Mouse (Mus musculus) neural tube, embryonic 11.5 days (tissue): ENCODE results near the gene Rgs14. TPM values are rescaled to one million over a fixed set of nuclear protein-coding genes. Genes with fewer than 3 reads are reported as not detected.

ENCODE experiments used
- ATAC-seq: fragments of 200-750 bp; cut with Nextera tagmentation; 2 replicates; pipeline ENCODE4 v1.8.0; 2017; ENCODE audit warnings: moderate number of reproducible peaks, mild to moderate bottlenecking, moderate TSS enrichment, moderate library complexity; ENCODE audit not compliant: insufficient read depth, low FRiP score, low TSS enrichment
- DNase-seq: peaks from one replicate; pipeline ENCODE4 v3.0.0-alpha.2; 2015; ENCODE audit warnings: low spot score
- H3K27ac ChIP-seq: fragments of 300-500 bp; sonication (generic); 2 replicates; pipeline ENCODE4 v1.5.1; 2014; ENCODE audit warnings: low read depth, mild to moderate bottlenecking, low read length
- H3K27me3 ChIP-seq: fragments of 300-500 bp; sonication (generic); 2 replicates; pipeline ENCODE4 v1.6.1; 2014; ENCODE audit warnings: mild to moderate bottlenecking, low read length, mixed read lengths; ENCODE audit not compliant: control insufficient read depth, insufficient read depth
- H3K36me3 ChIP-seq: fragments of 300-500 bp; sonication (generic); 2 replicates; pipeline ENCODE4 v1.6.1; 2014; ENCODE audit warnings: mild to moderate bottlenecking, low read length, moderate library complexity, mixed read lengths; ENCODE audit not compliant: control insufficient read depth, insufficient read depth
- H3K4me1 ChIP-seq: fragments of 300-500 bp; sonication (generic); 2 replicates; pipeline ENCODE4 v1.6.1; 2014; ENCODE audit warnings: low read length, mixed read lengths; ENCODE audit not compliant: control insufficient read depth, insufficient read depth
- H3K4me2 ChIP-seq: fragments of 300-500 bp; sonication (generic); 2 replicates; pipeline ENCODE4 v1.6.1; 2014; ENCODE audit warnings: low read depth, mild to moderate bottlenecking, moderate library complexity
- H3K4me3 ChIP-seq: fragments of 300-500 bp; sonication (generic); 2 replicates; pipeline ENCODE4 v1.5.1; 2014; ENCODE audit warnings: low read depth, low read length
- H3K9ac ChIP-seq: fragments of 300-500 bp; sonication (generic); 2 replicates; pipeline ENCODE4 v1.6.1; 2014; ENCODE audit warnings: mild to moderate bottlenecking, low read length
- H3K9me3 ChIP-seq: fragments of 300-500 bp; sonication (generic); 2 replicates; pipeline ENCODE4 v1.6.1; 2016; ENCODE audit warnings: low read length; ENCODE audit not compliant: control insufficient read depth
- WGBS: fragments of 180-500 bp; shearing (Covaris S2); extraction: QIAGEN DNeasy Blood & Tissue Kit; methylation state at CpG from one replicate; pipeline ENCODE4 v1.1.7; 2014; 5-methylcytosine and 5-hydroxymethylcytosine counted together
- polyA plus RNA-seq: library from polyadenylated mRNA; unstranded; fragments of >200 nt; fragmentation: Nextera tagmentation; extraction: Ambion mirVana; gene quantifications from 2 replicates; pipeline ENCODE4 v1.2.1, GENCODE M21; 2014

Gene Rgs14
- polyA plus RNA-seq, 1 experiment from 2014 or later = 0.97 TPM

DNA sequence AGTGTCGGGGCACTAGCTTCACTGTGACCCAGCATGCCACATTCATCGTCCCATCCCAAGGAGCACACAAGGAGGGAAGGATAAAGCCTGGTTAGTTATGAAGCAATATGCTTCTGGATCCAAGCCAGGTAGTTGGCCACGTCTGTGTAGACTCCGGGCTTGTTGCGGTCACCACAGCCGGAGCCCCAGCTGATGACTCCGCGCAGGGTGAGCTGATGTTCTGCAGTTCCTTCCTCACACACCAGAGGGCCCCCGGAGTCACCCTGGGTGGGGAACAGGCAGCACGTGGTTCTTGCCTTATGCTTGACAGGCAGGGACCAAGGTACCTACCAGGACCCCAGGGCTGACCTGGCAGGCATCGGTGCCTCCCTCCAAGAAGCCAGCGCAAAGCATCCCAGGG lies 48.5 kb downstream of the Rgs14 start:
- peak; percentile 48; the same call in 1 of the 2 replicates for ATAC-seq
- no peak overlapping the region for H3K27ac ChIP-seq
- no peaks in the 10 kb centered on the region for H3K9me3 ChIP-seq
- H3K4me1 ChIP-seq = 0 out of 2 replicates have a peak, but pooled peaks cover 3% of the 10 kb centered on the region
- H3K4me2 ChIP-seq = no peak overlapping the region
- no peak overlapping the region for H3K4me3 ChIP-seq
- DNase-seq = peak; percentile 88
- peaks cover 41% of the 10 kb centered on the region for H3K27me3 ChIP-seq
- H3K9ac ChIP-seq = no peak overlapping the region
- no peaks in the 10 kb centered on the region for H3K36me3 ChIP-seq
- 10% methylated on average over 12 of the region's 12 CpGs for WGBS

DNA sequence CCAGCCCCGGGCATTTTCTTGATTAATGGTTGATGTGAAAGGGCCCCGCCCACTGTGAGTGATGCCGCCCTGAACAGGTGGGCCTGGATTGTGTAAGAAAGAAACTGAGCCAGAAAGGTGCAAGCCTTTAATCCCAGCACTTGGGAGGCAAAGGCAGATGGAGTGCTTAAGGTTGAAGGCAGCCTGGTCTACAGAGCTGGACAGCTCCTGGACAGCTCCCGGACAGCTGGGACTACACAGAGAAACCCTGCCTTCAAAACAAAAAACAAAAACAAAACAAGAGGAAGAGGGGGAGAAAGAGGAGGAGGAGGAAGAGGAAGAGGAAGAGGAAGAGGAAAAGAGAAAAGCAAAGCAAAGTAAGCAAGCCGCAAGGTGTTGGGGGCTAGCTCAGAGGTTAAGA lies 49.6 kb downstream of the Rgs14 start:
- Histone ChIP-seq H3K4me3 (no peak overlapping the region), H3K4me2 (no peak overlapping the region), H3K9ac (no peak overlapping the region), H3K27ac (no peak overlapping the region), H3K27me3 (peaks cover 41% of the 10 kb centered on the region), H3K9me3 (no peaks in the 10 kb centered on the region), H3K36me3 (no peaks in the 10 kb centered on the region), H3K4me1 (0 out of 2 replicates have a peak, but pooled peaks cover 3% of the 10 kb centered on the region)
- DNase-seq (no peak), ATAC-seq (no peak)
- 84% methylated on average over 5 of the region's 5 CpGs for WGBS

DNA sequence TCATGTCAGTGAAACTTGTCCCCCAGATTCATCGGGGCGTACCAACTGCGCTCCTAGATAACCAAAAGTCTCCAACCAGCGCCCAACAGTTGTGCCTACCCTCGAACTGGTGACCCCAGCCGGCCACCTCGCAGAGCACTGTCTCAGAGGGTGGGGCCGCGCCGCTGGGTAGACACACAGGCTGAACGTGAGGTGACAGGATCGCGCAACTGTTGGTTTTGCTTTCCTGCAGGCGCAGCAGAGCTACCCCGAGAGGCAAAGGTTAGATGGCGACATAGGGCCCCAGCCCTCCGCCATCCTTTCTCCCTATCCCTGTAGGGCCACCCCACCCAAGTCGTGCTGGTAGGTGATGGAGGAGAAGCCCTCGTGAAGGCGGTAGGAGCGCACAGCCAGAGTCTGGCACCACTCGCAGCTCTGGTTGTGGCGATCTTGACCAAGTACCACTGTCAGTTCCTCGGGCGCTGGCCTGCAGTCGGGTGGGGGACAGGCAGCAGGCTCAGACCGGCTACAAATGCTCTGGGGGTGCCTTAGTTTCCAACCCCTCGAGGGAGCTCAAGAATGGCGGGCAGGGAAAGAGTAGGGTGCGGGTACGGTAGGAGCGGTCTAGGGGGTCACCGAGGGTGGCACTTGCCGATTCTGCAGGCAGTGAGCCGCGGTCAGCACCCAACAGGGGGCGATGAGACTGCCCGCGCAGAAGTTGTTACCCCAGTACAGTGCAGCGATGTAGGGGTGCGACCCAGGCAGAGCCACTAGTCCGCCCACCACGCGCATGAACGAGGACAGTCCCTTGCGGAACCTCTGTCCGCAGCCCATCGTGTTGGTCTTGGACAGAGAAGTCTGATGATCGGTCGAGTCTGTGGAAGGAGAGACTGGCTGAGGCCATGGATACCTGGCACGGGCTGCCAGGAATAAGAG lies 50.7 kb downstream of the Rgs14 start:
- H3K27ac ChIP-seq = no peak overlapping the region
- no peaks in the 10 kb centered on the region for H3K36me3 ChIP-seq
- DNase-seq (no peak), ATAC-seq (no peak)
- no peaks in the 10 kb centered on the region for H3K9me3 ChIP-seq
- H3K4me2 ChIP-seq = no peak overlapping the region
- WGBS = 30% methylated on average over 51 of the region's 51 CpGs
- H3K9ac ChIP-seq = no peak overlapping the region
- no peak overlapping the region for H3K4me3 ChIP-seq
- H3K27me3 ChIP-seq = peaks cover 39% of the 10 kb centered on the region
- 0 out of 2 replicates have a peak, but pooled peaks cover 3% of the 10 kb centered on the region for H3K4me1 ChIP-seq

DNA sequence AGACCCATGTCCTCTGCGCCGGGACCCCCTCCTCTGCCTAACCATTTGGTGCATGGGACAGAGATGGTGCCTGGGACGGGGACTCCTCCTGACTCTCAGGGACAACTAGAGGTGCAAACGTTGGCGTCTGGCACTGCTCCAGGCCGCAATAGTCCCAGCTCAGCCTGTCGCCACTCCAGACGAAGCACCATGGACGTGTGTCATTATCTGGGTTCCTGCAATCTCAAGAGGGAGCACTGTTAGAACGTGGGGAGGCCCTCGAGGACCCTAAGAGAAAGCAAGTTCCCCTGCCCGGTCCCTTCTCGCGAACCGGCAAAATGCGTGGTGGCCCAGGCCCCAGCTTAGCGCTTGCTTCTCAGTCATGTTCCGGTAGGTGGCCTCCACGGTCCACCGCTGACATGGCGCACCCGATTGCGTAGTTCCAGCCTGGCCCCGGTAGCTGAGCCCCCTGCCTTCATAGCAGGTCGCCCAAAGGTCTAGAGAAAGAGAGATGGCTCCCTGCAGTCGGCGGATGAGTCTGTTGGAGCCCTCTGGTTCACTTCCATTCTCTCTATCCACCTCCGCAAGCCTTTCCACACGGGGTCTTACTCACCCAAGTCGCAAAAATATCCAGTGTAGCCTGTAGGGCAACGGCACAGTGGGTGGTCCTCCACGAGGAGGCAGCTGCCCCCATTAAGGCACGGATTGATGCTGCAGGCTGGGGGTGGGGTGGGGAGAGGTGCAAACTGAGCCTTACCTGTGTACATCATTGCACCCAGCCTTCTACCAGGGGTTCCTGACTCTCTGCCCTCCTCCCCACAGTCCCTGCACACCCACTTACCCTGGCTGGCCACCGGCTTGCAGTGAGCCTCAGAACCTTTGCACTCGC lies 51.6 kb downstream of the Rgs14 start:
- Histone ChIP-seq H3K27me3 (peaks cover 39% of the 10 kb centered on the region), H3K36me3 (no peaks in the 10 kb centered on the region)

DNA sequence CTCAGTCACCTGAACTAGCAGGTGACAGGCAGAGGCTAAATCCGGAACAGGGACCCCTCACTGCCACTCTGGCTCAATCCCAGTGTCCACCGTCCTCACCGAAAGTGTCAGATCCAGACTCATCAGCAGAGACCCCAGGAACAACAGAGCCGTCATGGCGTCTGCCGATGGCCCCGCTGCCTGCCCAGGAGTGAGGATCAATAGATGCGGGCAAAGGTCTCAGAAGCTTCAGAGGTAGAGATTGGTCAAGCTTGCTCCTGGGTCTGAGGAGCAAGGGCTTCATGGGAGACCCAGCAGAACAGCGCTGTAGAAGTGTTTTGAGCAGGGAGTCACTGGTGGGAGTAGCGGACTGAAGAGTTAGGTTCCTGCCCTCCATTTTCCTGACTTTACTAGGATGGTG lies 57.1 kb downstream of the Rgs14 start, which contains the start of gene F12:
F12 (minus strand) TSS at position 181 of the 400 bp plus-strand sequence.
- WGBS = 89% methylated on average over 10 of the region's 10 CpGs
- ATAC-seq = no peak
- Histone ChIP-seq H3K9ac (no peak within 1 kb of the TSS), H3K36me3 (no peaks in the 10 kb centered on the region), H3K9me3 (no peaks in the 10 kb centered on the region), H3K27me3 (peaks cover 4% of the 10 kb centered on the region), H3K4me2 (no peak within 1 kb of the TSS), H3K4me1 (no peaks in the 10 kb centered on the region), H3K4me3 (no peak within 1 kb of the TSS), H3K27ac (no peak within 1 kb of the TSS)
- DNase-seq = no peak

More for the DNA sequence above, 51.6 kb downstream of the Rgs14 start:
- Histone ChIP-seq H3K9ac (no peak overlapping the region), H3K27ac (no peak overlapping the region), H3K4me1 (0 out of 2 replicates have a peak, but pooled peaks cover 3% of the 10 kb centered on the region), H3K4me3 (no peak overlapping the region; the same call in 1 of the 2 replicates), H3K4me2 (peak overlapping the region; percentile 13; the same call in 1 of the 2 replicates), H3K9me3 (no peaks in the 10 kb centered on the region)
- 13% methylated on average over 35 of the region's 35 CpGs for WGBS
- peak; percentile 71 for DNase-seq
- no peak for ATAC-seq

DNA sequence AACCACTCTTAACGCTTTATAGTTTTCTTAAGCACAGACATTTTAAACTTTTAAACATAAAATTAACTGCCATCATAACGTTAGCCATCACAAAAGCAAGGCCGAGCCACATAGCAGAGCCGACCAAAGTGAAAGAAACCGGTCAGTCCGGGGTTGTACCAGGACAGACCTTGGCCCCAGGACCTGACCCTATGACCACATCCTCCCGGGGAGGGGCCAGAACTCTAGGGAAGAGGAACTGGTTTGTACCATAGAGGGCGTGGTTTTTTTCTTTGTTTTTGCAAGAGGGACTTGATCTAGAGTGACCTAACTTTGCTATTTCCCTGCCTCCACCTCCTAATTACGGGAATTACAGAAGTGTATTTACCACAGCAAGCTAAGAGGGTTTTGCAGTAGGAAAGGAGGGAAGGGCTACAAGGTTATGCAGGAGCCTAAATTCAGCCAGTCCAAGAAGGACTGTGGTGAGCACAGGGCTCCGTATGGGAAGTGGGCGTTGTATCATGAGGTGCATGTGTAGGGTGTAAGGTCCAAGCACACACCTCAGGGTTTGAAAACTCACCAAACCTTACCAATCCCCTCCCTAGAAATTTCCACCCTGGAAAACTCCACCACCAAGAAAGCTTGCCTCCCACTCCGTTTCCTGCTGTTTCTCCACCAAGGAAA lies 59.8 kb downstream of the Rgs14 start:
- no peaks in the 10 kb centered on the region for H3K4me1 ChIP-seq
- no peaks in the 10 kb centered on the region for H3K27me3 ChIP-seq
- no peaks in the 10 kb centered on the region for H3K9me3 ChIP-seq
- 79% methylated on average over 12 of the region's 12 CpGs for WGBS
- H3K9ac ChIP-seq = no peak overlapping the region
- DNase-seq (no peak), ATAC-seq (no peak)
- H3K4me2 ChIP-seq = no peak overlapping the region
- H3K36me3 ChIP-seq = no peaks in the 10 kb centered on the region
- H3K4me3 ChIP-seq = no peak overlapping the region
- H3K27ac ChIP-seq = no peak overlapping the region

DNA sequence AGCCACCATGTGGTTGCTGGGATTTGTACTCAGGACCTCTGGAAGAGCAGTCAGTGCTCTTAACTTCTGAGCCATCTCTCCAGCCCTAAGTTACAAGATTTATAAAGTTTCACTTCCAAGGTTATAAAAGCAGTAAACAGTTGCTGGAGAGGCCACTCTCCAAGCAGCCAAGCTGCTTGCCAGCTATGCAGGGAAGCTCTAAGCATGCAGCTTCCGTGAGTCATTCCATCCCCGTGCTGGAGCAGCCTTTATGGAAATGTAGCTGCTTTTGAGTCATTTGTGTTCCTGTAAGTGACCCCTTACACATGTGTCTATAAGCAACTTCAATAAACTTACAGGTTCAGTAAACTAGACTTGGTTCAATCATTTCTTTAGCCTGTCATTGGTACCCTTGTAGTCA lies 61.0 kb downstream of the Rgs14 start:
- DNase-seq (no peak), ATAC-seq (no peak)
- H3K36me3 ChIP-seq = no peaks in the 10 kb centered on the region
- WGBS = 88% methylated on average over 2 of the region's 2 CpGs
- no peaks in the 10 kb centered on the region for H3K27me3 ChIP-seq
- H3K27ac ChIP-seq = no peak overlapping the region
- no peak overlapping the region for H3K9ac ChIP-seq
- H3K4me3 ChIP-seq = no peak overlapping the region
- H3K4me2 ChIP-seq = no peak overlapping the region
- no peaks in the 10 kb centered on the region for H3K4me1 ChIP-seq
- no peaks in the 10 kb centered on the region for H3K9me3 ChIP-seq

DNA sequence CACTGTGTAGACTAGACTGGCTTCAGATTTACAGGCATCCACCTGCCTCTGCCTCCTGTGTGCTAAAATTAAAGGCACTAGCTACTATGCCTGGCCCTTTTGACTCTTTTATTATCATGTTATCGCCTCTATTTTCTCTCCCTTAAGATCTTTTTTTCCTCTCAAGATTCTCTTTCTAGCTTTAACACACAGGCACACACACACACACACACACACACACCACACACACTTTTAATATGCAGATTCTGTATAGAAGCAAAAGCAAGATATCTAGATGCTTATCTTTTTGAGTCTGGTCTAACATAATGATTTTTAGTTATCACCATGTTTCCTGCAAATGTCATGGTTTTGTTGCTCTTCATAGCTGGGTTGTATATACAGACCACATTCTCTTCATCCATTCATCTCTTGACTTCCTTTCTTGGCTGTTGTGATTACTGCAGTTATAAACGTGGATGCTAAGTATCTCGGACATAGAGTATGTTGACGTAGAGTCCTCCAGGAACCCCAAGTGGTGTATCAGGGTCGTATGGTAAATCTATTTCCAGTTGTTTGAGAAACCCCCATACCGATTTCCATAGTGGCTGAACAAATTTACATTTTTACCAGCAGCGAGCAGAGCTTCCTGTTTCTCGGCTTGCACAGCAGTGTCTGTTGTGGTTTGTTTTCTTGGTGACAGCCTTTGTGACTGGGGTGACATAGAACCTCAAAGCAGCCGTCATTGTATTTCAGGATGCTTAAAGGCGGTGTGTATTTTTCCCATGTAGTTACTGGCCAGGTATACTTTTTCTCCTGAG lies 62.6 kb downstream of the Rgs14 start:
- DNase-seq = no peak

More for the DNA sequence above, 62.6 kb downstream of the Rgs14 start:
- Histone ChIP-seq H3K4me2 (no peak overlapping the region), H3K9me3 (no peaks in the 10 kb centered on the region), H3K27ac (no peak overlapping the region), H3K4me1 (no peaks in the 10 kb centered on the region), H3K27me3 (no peaks in the 10 kb centered on the region), H3K4me3 (no peak overlapping the region), H3K36me3 (no peaks in the 10 kb centered on the region), H3K9ac (no peak overlapping the region)
- ATAC-seq = no peak
- WGBS = 77% methylated on average over 10 of the region's 10 CpGs
